ENCODE assay signal across 8 mouse cellular contexts in the genomic region with DNA sequence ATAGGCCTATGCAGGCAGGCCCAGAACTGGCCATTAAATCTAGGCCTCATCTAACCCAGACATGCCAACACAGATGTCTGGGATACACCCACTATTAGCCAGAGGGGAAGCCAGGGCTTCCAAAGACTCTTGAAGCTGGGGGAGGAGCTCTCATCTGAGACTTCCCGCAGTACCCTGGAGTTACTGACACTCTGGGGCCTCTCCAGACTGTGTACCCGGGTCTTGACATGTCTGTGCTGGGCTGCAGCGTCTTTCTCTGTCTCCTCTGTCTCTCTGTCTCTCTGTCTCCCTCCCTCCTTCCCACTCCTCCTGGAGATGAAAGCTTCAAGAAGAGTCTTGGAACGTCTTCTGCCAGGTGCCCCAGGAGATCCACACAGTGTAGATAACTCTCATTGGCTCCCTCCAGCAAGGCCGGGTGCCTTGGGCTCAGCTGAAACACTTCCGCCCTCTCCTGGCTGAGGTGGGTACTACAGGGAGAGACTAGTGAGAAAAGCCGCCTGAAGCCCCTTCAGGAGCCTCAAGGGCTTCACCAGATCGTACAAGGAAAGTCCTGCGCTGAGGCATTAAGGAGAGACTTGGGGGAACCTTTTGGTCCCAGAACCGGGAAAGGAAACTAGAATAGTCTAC. TPM values are rescaled to one million over a fixed set of nuclear protein-coding genes. Genes with fewer than 3 reads are reported as not detected.
A peak's percentile ranks its signal among the peaks of the same experiment; 100 is the strongest.
DNase-seq lines count a peak whose midpoint lies in the region; ATAC-seq lines count a peak whose summit lies in the region.

No protein-coding gene starts in this region.

- H3K4me1 ChIP-seq in midbrain, embryonic 12.5 days = 0 out of 2 replicates have a peak, but pooled peaks cover 3% of the 10 kb centered on the region

- intact Hi-C loops in left cerebral cortex, postnatal 14 days (cut with DNase I) = loop anchor here (2.0 kb wide), 2 partner anchors 79 to 157 kb away; no protein-coding TSS in a partner anchor

- no peaks in the 10 kb centered on the region for H3K9me3 ChIP-seq in midbrain, embryonic 12.5 days

- ATAC-seq in frontal cortex, adult (ENCODE audit: low TSS enrichment) = peak; percentile 76
- 0 out of 2 replicates have a peak, but pooled peaks have one; percentile 47 for ATAC-seq in midbrain, embryonic 12.5 days (ENCODE audit: low FRiP score, low read depth)

- H3K27ac ChIP-seq in midbrain, embryonic 12.5 days (replicated peaks) = no peak overlapping the region

- DNase-seq in gastrocnemius, adult 18-20 months (ENCODE audit: low spot score) = peak; percentile 71
- DNase-seq in gastrocnemius, postnatal 25 days = no peak
- DNase-seq in cerebellum, adult 18-20 months = peak; percentile 74 to 83
- DNase-seq in induced T-regulatory cell, adult 2 months (ENCODE audit: low read depth) = peak; percentile 83
- DNase-seq in left cerebral cortex, postnatal 14 days (ENCODE audit: low spot score in 2 of 2) = peak; percentile 90 to 93
- DNase-seq in spleen, adult 18-20 months = peak; percentile 51 to 86

- 19% methylated on average over 10 of the region's 10 CpGs for WGBS in midbrain, embryonic 12.5 days

- H3K36me3 ChIP-seq in midbrain, embryonic 12.5 days = no peaks in the 10 kb centered on the region

- no peak overlapping the region for H3K4me2 ChIP-seq in midbrain, embryonic 12.5 days (replicated peaks)

- no peak overlapping the region for H3K4me3 ChIP-seq in midbrain, embryonic 12.5 days

- H3K9ac ChIP-seq in midbrain, embryonic 12.5 days (replicated peaks) = no peak overlapping the region

- no peaks in the 10 kb centered on the region for H3K27me3 ChIP-seq in midbrain, embryonic 12.5 days

RNA-seq across cellular contexts. Expression of a gene that starts 23.9 kb away (rescaled TPM):
- not detected for total RNA-seq in gastrocnemius, adult 18-20 months (2021)
- total RNA-seq in gastrocnemius, postnatal 25 days (2021) = not detected
- 1 to 10 TPM; 1.6 to 2.1 TPM for total RNA-seq in left cerebral cortex, postnatal 14 days (2021)
- polyA plus RNA-seq in midbrain, embryonic 12.5 days (2016; fragmentation: Nextera tagmentation; extraction: Ambion mirVana) = 3.5 and 4.1 TPM in 2 replicates
